ENCODE assay signal across 9 mouse cellular contexts in genomic region chr19:11777191-11777865, GRCm38 (mm10). TPM values are rescaled to one million over a fixed set of nuclear protein-coding genes. Genes with fewer than 3 reads are reported as not detected.
A peak's percentile ranks its signal among the peaks of the same experiment; 100 is the strongest.
DNase-seq lines count a peak whose midpoint lies in the region; ATAC-seq and TF ChIP-seq lines count a peak whose summit lies in the region.
"Had no signal": no experiment of that assay in that cellular context is flagged by ENCODE, and none has a peak within 500 bp of the region (broad histone marks: within the 10 kb centered on the region; RNA-seq: fewer than 3 reads in every experiment).

No protein-coding gene starts in this region.

- peaks cover 38% of the 10 kb centered on the region for H3K36me3 ChIP-seq in heart, postnatal 0 days (replicated peaks; ENCODE audit: control insufficient read depth, insufficient read depth, low read length)
- H3K36me3 ChIP-seq in heart, embryonic 12.5 days: peaks cover 30% of the 10 kb centered on the region
- H3K36me3 ChIP-seq in forebrain, embryonic 10.5 days (replicated peaks): peaks cover 41% of the 10 kb centered on the region
- H3K36me3 ChIP-seq in hindbrain, embryonic 16.5 days (ENCODE audit: control insufficient read depth, insufficient read depth, low read length): peaks cover 9% of the 10 kb centered on the region; the same call in 1 of the 2 replicates
- H3K36me3 ChIP-seq in midbrain, embryonic 16.5 days (ENCODE audit: control insufficient read depth, insufficient read depth, low read length): peaks cover 11% of the 10 kb centered on the region

- H3K27ac ChIP-seq in heart, postnatal 0 days (ENCODE audit: low read depth): no peak overlapping the region
- H3K27ac ChIP-seq in heart, embryonic 12.5 days (ENCODE audit: poor library complexity, severe bottlenecking): no peak overlapping the region
- H3K27ac ChIP-seq in forebrain, embryonic 10.5 days: no peak overlapping the region
- H3K27ac ChIP-seq in hindbrain, embryonic 16.5 days (ENCODE audit: low read depth, low read length): no peak overlapping the region
- H3K27ac ChIP-seq in midbrain, embryonic 16.5 days (ENCODE audit: low read length): no peak overlapping the region
- H3K27ac ChIP-seq: limb, embryonic 13.5 days had no signal

- no peak overlapping the region for H3K9ac ChIP-seq in heart, postnatal 0 days (replicated peaks; ENCODE audit: low read depth, low read length)
- H3K9ac ChIP-seq in heart, embryonic 12.5 days: no peak overlapping the region
- no peak overlapping the region for H3K9ac ChIP-seq in hindbrain, embryonic 16.5 days (ENCODE audit: low read depth, low read length)
- H3K9ac ChIP-seq in midbrain, embryonic 16.5 days (ENCODE audit: low read depth, low read length): no peak overlapping the region
- H3K9ac ChIP-seq: limb, embryonic 13.5 days had no signal

- TF ChIP-seq POLR2A in brain, embryonic 14.5 days (IDR thresholded peaks at IDR 0.05; ENCODE audit: borderline replicate concordance, extremely low read depth, insufficient read depth, insufficient read length, poor library complexity, severe bottlenecking): no peak

- no peak for TF ChIP-seq EP300 in heart, postnatal 0 days (IDR thresholded peaks at IDR 0.05; ENCODE audit: low read depth)

- no peaks in the 10 kb centered on the region for H3K27me3 ChIP-seq in heart, postnatal 0 days (ENCODE audit: control insufficient read depth, insufficient read depth, low read length)
- H3K27me3 ChIP-seq in heart, embryonic 12.5 days (replicated peaks): no peaks in the 10 kb centered on the region
- H3K27me3 ChIP-seq in forebrain, embryonic 10.5 days (ENCODE audit: poor library complexity, severe bottlenecking): no peaks in the 10 kb centered on the region
- no peaks in the 10 kb centered on the region for H3K27me3 ChIP-seq in hindbrain, embryonic 16.5 days (replicated peaks; ENCODE audit: control insufficient read depth, insufficient read depth, low read length)
- H3K27me3 ChIP-seq in midbrain, embryonic 16.5 days (ENCODE audit: control insufficient read depth, insufficient read depth, low read depth, low read length): no peaks in the 10 kb centered on the region
- H3K27me3 ChIP-seq: limb, embryonic 13.5 days had no signal

- intact Hi-C loops in left cerebral cortex, postnatal 36 days (cut with DNase I): loop anchor here (2.0 to 5.0 kb wide), 2 partner anchors 41 to 135 kb away; partner anchors contain the start of genes Patl1 and Stx3

- H3K9me3 ChIP-seq in heart, postnatal 0 days (replicated peaks; ENCODE audit: control insufficient read depth, low read length): no peaks in the 10 kb centered on the region
- no peaks in the 10 kb centered on the region for H3K9me3 ChIP-seq in heart, embryonic 12.5 days (replicated peaks)
- no peaks in the 10 kb centered on the region for H3K9me3 ChIP-seq in forebrain, embryonic 10.5 days
- no peaks in the 10 kb centered on the region for H3K9me3 ChIP-seq in hindbrain, embryonic 16.5 days (ENCODE audit: control insufficient read depth, low read length)
- no peaks in the 10 kb centered on the region for H3K9me3 ChIP-seq in midbrain, embryonic 16.5 days (replicated peaks; ENCODE audit: control insufficient read depth, low read length, poor library complexity, severe bottlenecking)
- H3K9me3 ChIP-seq: limb, embryonic 13.5 days had no signal

- H3K4me3 ChIP-seq in heart, postnatal 0 days (ENCODE audit: low read depth, low read length): no peak overlapping the region
- no peak overlapping the region for H3K4me3 ChIP-seq in heart, embryonic 12.5 days
- no peak overlapping the region for H3K4me3 ChIP-seq in forebrain, embryonic 10.5 days
- H3K4me3 ChIP-seq in hindbrain, embryonic 16.5 days (ENCODE audit: low read length): no peak overlapping the region
- H3K4me3 ChIP-seq in midbrain, embryonic 16.5 days (ENCODE audit: low read depth, low read length): no peak overlapping the region
- H3K4me3 ChIP-seq: limb, embryonic 13.5 days had no signal

- no peak overlapping the region for H3K4me2 ChIP-seq in heart, postnatal 0 days (ENCODE audit: low read depth, low read length)
- no peak overlapping the region for H3K4me2 ChIP-seq in heart, embryonic 12.5 days
- H3K4me2 ChIP-seq in hindbrain, embryonic 16.5 days (ENCODE audit: low read length): no peak overlapping the region
- no peak overlapping the region for H3K4me2 ChIP-seq in midbrain, embryonic 16.5 days (ENCODE audit: low read length)
- H3K4me2 ChIP-seq: limb, embryonic 13.5 days had no signal

- peak; percentile 76 for TF ChIP-seq CTCF in heart, postnatal 0 days (IDR thresholded peaks at IDR 0.05; ENCODE audit: low read depth)
- peak; percentile 62; the same call in 1 of the 2 replicates for TF ChIP-seq CTCF in brain, embryonic 14.5 days (IDR thresholded peaks at IDR 0.05; ENCODE audit: borderline replicate concordance, extremely low read depth, insufficient read depth, insufficient read length)

- peak; percentile 73 for DNase-seq in heart, postnatal 0 days (ENCODE audit: low spot score)
- peak; percentile 56 for DNase-seq in brain, embryonic 14.5 days (ENCODE audit: low read depth)
- DNase-seq in forebrain, embryonic 10.5 days (ENCODE audit: extremely low spot score, low spot score): peak; percentile 61
- peak; percentile 49 to 71 for DNase-seq in left cerebral cortex, postnatal 36 days (ENCODE audit: low spot score in 2 of 2)
- peak; percentile 53 to 79 for DNase-seq in spleen, postnatal 10 days (ENCODE audit: low spot score in 2 of 2)

- H3K4me1 ChIP-seq in heart, postnatal 0 days (ENCODE audit: control insufficient read depth, insufficient read depth): no peaks in the 10 kb centered on the region
- H3K4me1 ChIP-seq in heart, embryonic 12.5 days (replicated peaks): no peaks in the 10 kb centered on the region
- H3K4me1 ChIP-seq in forebrain, embryonic 10.5 days: no peaks in the 10 kb centered on the region
- no peaks in the 10 kb centered on the region for H3K4me1 ChIP-seq in hindbrain, embryonic 16.5 days (ENCODE audit: control insufficient read depth, insufficient read depth, low read depth, low read length)
- no peaks in the 10 kb centered on the region for H3K4me1 ChIP-seq in midbrain, embryonic 16.5 days (ENCODE audit: control insufficient read depth, insufficient read depth, low read length)
- H3K4me1 ChIP-seq: limb, embryonic 13.5 days had no signal

- no peak for ATAC-seq in heart, postnatal 0 days (ENCODE audit: insufficient read depth, low read depth)
- ATAC-seq in heart, embryonic 12.5 days (ENCODE audit: insufficient number of reproducible peaks, low FRiP score): no peak
- peak; percentile 72; the same call in 1 of the 2 replicates for ATAC-seq in hindbrain, embryonic 16.5 days
- peak; percentile 79 for ATAC-seq in midbrain, embryonic 16.5 days

- WGBS in heart, postnatal 0 days: 53% methylated on average over 7 of the region's 7 CpGs
- WGBS in heart, embryonic 12.5 days: 54% methylated on average over 7 of the region's 7 CpGs
- WGBS in forebrain, embryonic 10.5 days: 65% methylated on average over 7 of the region's 7 CpGs
- WGBS in hindbrain, embryonic 16.5 days: 55% methylated on average over 7 of the region's 7 CpGs
- WGBS in midbrain, embryonic 16.5 days: 63% methylated on average over 7 of the region's 7 CpGs

RNA-seq across cellular contexts. Expression of gene Mrpl16, which starts 7.1 kb away (rescaled TPM):
- 32.2 and 49.9 TPM in 2 replicates for total RNA-seq in heart, postnatal 0 days (2014; rRNA removed; ENCODE audit: low replicate concordance)
- 97.6 and 99.1 TPM in 2 replicates for polyA plus RNA-seq in heart, postnatal 0 days (2015; fragmentation: Nextera tagmentation; extraction: Ambion mirVana)
- polyA plus RNA-seq in heart, embryonic 12.5 days (2016; fragmentation: Nextera tagmentation; extraction: Ambion mirVana): 76.2 and 76.8 TPM in 2 replicates
- polyA plus RNA-seq in brain, embryonic 14.5 days (2012; rRNA removed): 28.6 and 31.2 TPM in 2 replicates
- 65.1 and 66.1 TPM in 2 replicates for polyA plus RNA-seq in forebrain, embryonic 10.5 days (2016; fragmentation: Nextera tagmentation; extraction: Ambion mirVana)
- polyA plus RNA-seq in hindbrain, embryonic 16.5 days (2015; fragmentation: Nextera tagmentation; extraction: Ambion mirVana): 46.2 and 49.1 TPM in 2 replicates
- 10 to 100 TPM; 40.6 to 42.7 TPM for total RNA-seq in left cerebral cortex, postnatal 36 days (2021)
- 45.7 and 46.3 TPM in 2 replicates for polyA plus RNA-seq in midbrain, embryonic 16.5 days (2015; fragmentation: Nextera tagmentation; extraction: Ambion mirVana)

RNA-seq across cellular contexts. Expression of gene Gif, which starts 30.0 kb away (rescaled TPM):
- total RNA-seq in heart, postnatal 0 days (2014; rRNA removed; ENCODE audit: low replicate concordance): not detected in 2 replicates
- not detected in 2 replicates for polyA plus RNA-seq in heart, postnatal 0 days (2015; fragmentation: Nextera tagmentation; extraction: Ambion mirVana)
- not detected in 2 replicates for polyA plus RNA-seq in heart, embryonic 12.5 days (2016; fragmentation: Nextera tagmentation; extraction: Ambion mirVana)
- not detected in 2 replicates for polyA plus RNA-seq in brain, embryonic 14.5 days (2012; rRNA removed)
- not detected in 2 replicates for polyA plus RNA-seq in forebrain, embryonic 10.5 days (2016; fragmentation: Nextera tagmentation; extraction: Ambion mirVana)
- polyA plus RNA-seq in hindbrain, embryonic 16.5 days (2015; fragmentation: Nextera tagmentation; extraction: Ambion mirVana): not detected in 2 replicates
- not detected for total RNA-seq in left cerebral cortex, postnatal 36 days (2021)
- polyA plus RNA-seq in midbrain, embryonic 16.5 days (2015; fragmentation: Nextera tagmentation; extraction: Ambion mirVana): not detected in 2 replicates
- polyA plus RNA-seq: limb, embryonic 13.5 days had no signal

RNA-seq across cellular contexts. Expression of gene Stx3, which starts 41.9 kb away (rescaled TPM):
- total RNA-seq in heart, postnatal 0 days (2014; rRNA removed; ENCODE audit: low replicate concordance): 8.0 and 10.6 TPM in 2 replicates
- polyA plus RNA-seq in heart, postnatal 0 days (2015; fragmentation: Nextera tagmentation; extraction: Ambion mirVana): 6.0 and 6.3 TPM in 2 replicates
- 6.9 and 7.1 TPM in 2 replicates for polyA plus RNA-seq in heart, embryonic 12.5 days (2016; fragmentation: Nextera tagmentation; extraction: Ambion mirVana)
- polyA plus RNA-seq in brain, embryonic 14.5 days (2012; rRNA removed): 29.7 and 35.7 TPM in 2 replicates
- polyA plus RNA-seq in forebrain, embryonic 10.5 days (2016; fragmentation: Nextera tagmentation; extraction: Ambion mirVana): 10.7 and 12.4 TPM in 2 replicates
- 20.1 and 21.1 TPM in 2 replicates for polyA plus RNA-seq in hindbrain, embryonic 16.5 days (2015; fragmentation: Nextera tagmentation; extraction: Ambion mirVana)
- 10 to 100 TPM; 22.9 to 30.1 TPM for total RNA-seq in left cerebral cortex, postnatal 36 days (2021)
- 35.9 and 40.2 TPM in 2 replicates for polyA plus RNA-seq in midbrain, embryonic 16.5 days (2015; fragmentation: Nextera tagmentation; extraction: Ambion mirVana)

Comparison
In these comparisons a context has a peak if more than half of its experiments do, and no peak if none do; other contexts are left out.
1. ATAC-seq: peak in hindbrain, embryonic 16.5 days (single experiment) and midbrain, embryonic 16.5 days (single experiment); none in heart, postnatal 0 days (single experiment) and heart, embryonic 12.5 days (single experiment).
2. Peak in every context shown above with its lines, with median percentiles within 50 percentile points of each other: DNase-seq.